Mouse (Mus musculus) G1E (cell line): ENCODE results near the gene Stpg3. TPM values are rescaled to one million over a fixed set of nuclear protein-coding genes. Genes with fewer than 3 reads are reported as not detected.

ENCODE experiments used
- ATAC-seq: 2 replicates; pipeline ENCODE4 v1.8.0; 2016; ENCODE audit warnings: mild to moderate bottlenecking; ENCODE audit not compliant: insufficient number of reproducible peaks, poor library complexity, low FRiP score, severe bottlenecking; ENCODE audit errors: extremely low read depth
- DNase-seq: peaks from one replicate; pipeline ENCODE4 v3.0.0; 2012; ENCODE audit warnings: low spot score
- H3K27me3 ChIP-seq: 2 replicates; pipeline ENCODE4 v1.6.1; 2012; ENCODE audit warnings: mild to moderate bottlenecking, low read length, inconsistent platforms; ENCODE audit not compliant: insufficient read depth
- H3K36me3 ChIP-seq: replicated peaks from 2 replicates; pipeline ENCODE3; 2012; ENCODE audit warnings: mild to moderate bottlenecking, inconsistent platforms
- H3K4me1 ChIP-seq: 2 replicates; pipeline ENCODE4 v1.6.1; 2012; ENCODE audit warnings: low read depth, low read length, inconsistent platforms, mixed read lengths; ENCODE audit not compliant: insufficient read depth
- H3K4me3 ChIP-seq: 2 replicates; pipeline ENCODE4 v1.5.1; 2012; ENCODE audit warnings: low read depth, mild to moderate bottlenecking, inconsistent platforms, low read length, moderate library complexity, mixed read lengths
- H3K9me3 ChIP-seq: replicated peaks from 2 replicates; pipeline ENCODE4 v1.6.1; 2012; ENCODE audit warnings: inconsistent platforms
- CTCF ChIP-seq: IDR thresholded peaks from 2 replicates; pipeline ENCODE4 v1.5.1; 2012; ENCODE audit warnings: low read depth, low read length, inconsistent platforms, mixed read lengths
- GATA1 ChIP-seq: IDR thresholded peaks from 2 replicates; pipeline ENCODE4 v1.6.1; 2012; ENCODE audit warnings: borderline replicate concordance, low read length, inconsistent platforms, mixed read lengths
- GATA2 ChIP-seq: IDR thresholded peaks from 2 replicates; pipeline ENCODE4 v1.6.1; 2012; ENCODE audit warnings: low read depth, low read length, inconsistent platforms, borderline replicate concordance
- POLR2AphosphoS5 ChIP-seq: IDR thresholded peaks from 2 replicates; pipeline ENCODE4 v1.6.1; 2012; ENCODE audit warnings: low read depth, low read length, inconsistent platforms; ENCODE audit not compliant: insufficient replicate concordance
- TAL1 ChIP-seq: conservative IDR thresholded peaks from 2 replicates; pipeline ENCODE4 v1.6.1; 2012; ENCODE audit warnings: low read depth, low read length, inconsistent platforms, mixed read lengths
- polyA plus RNA-seq: library from polyadenylated mRNA; stranded (reverse); fragments of >175 nt; gene quantifications from 2 replicates; pipeline ENCODE4 v1.2.3, GENCODE M21; 2012
- total RNA-seq, 2 experiments: library from RNA; stranded (forward) in 1 of 2; stranded (reverse) in 1 of 2; fragments of 200-1000 nt in 1 of 2; fragments of >200 nt in 1 of 2; fragmentation: Nextera tagmentation in 1 of 2; gene quantifications; 2 replicates each; pipeline ENCODE4 v1.2.3; 2014 to 2017

The Stpg3 gene
- total and polyA plus RNA-seq, 3 experiments: not detected

GRCm38 (mm10) chr2:25182664-25183063, 31.8 kb downstream of the Stpg3 start:
- peaks cover 23% of the 10 kb centered on the region for H3K4me1 ChIP-seq
- no peaks in the 10 kb centered on the region for H3K36me3 ChIP-seq
- TF ChIP-seq CTCF: no peak
- no peak for TF ChIP-seq POLR2AphosphoS5
- no peak for TF ChIP-seq TAL1
- no peak for TF ChIP-seq GATA1
- no peak for TF ChIP-seq GATA2
- H3K27me3 ChIP-seq: peaks cover 95% of the 10 kb centered on the region
- peaks cover 12% of the 10 kb centered on the region for H3K9me3 ChIP-seq
- no peak for DNase-seq
- no peak overlapping the region for H3K4me3 ChIP-seq
- ATAC-seq: no peak

GRCm38 (mm10) chr2:25181891-25182397, 32.5 kb downstream of the Stpg3 start:
- no peak overlapping the region for H3K4me3 ChIP-seq
- no peak for ATAC-seq

GRCm38 (mm10) chr2:25180973-25181890, 33.2 kb downstream of the Stpg3 start:
- Histone ChIP-seq H3K4me1 (peaks cover 19% of the 10 kb centered on the region), H3K9me3 (peaks cover 12% of the 10 kb centered on the region), H3K36me3 (no peaks in the 10 kb centered on the region), H3K27me3 (peaks cover 95% of the 10 kb centered on the region), H3K4me3 (peak overlapping the region; percentile 51)
- ATAC-seq: no peak
- TF ChIP-seq CTCF: no peak
- no peak for TF ChIP-seq GATA1
- no peak for TF ChIP-seq GATA2
- no peak for TF ChIP-seq TAL1
- TF ChIP-seq POLR2AphosphoS5: no peak
- no peak for DNase-seq

More at GRCm38 (mm10) chr2:25181891-25182397, 32.5 kb downstream of the Stpg3 start:
- Histone ChIP-seq H3K9me3 (peaks cover 12% of the 10 kb centered on the region), H3K4me1 (peaks cover 23% of the 10 kb centered on the region), H3K36me3 (no peaks in the 10 kb centered on the region), H3K27me3 (peaks cover 95% of the 10 kb centered on the region)
- no peak for DNase-seq
- TF ChIP-seq TAL1: no peak
- TF ChIP-seq POLR2AphosphoS5: no peak
- no peak for TF ChIP-seq GATA2
- no peak for TF ChIP-seq GATA1
- no peak for TF ChIP-seq CTCF

GRCm38 (mm10) chr2:25180478-25180903, 33.9 kb downstream of the Stpg3 start, which contains the start of gene Nrarp:
Gene Nrarp (plus strand): TSS chr2:25180758.
- no peak for ATAC-seq
- Histone ChIP-seq H3K4me1 (peaks cover 15% of the 10 kb centered on the region), H3K27me3 (peaks cover 95% of the 10 kb centered on the region), H3K4me3 (peak within 1 kb of the TSS; percentile 51), H3K36me3 (no peaks in the 10 kb centered on the region), H3K9me3 (peaks cover 12% of the 10 kb centered on the region)
- no peak for TF ChIP-seq TAL1
- no peak for TF ChIP-seq GATA1
- no peak for DNase-seq

- ATAC-seq (no peak), DNase-seq (no peak)
- Histone ChIP-seq H3K4me3 (no peak overlapping the region), H3K9me3 (peaks cover 12% of the 10 kb centered on the region), H3K27me3 (peaks cover 90% of the 10 kb centered on the region), H3K4me1 (peaks cover 19% of the 10 kb centered on the region), H3K36me3 (no peaks in the 10 kb centered on the region)
- TF ChIP-seq TAL1 (no peak), CTCF (no peak), GATA1 (no peak), POLR2AphosphoS5 (no peak), GATA2 (no peak)
Measured at GRCm38 (mm10) chr2:25179566-25180217, 34.7 kb downstream of the Stpg3 start.

- Histone ChIP-seq H3K4me1 (peaks cover 26% of the 10 kb centered on the region), H3K36me3 (no peaks in the 10 kb centered on the region), H3K4me3 (no peak overlapping the region), H3K9me3 (peaks cover 12% of the 10 kb centered on the region), H3K27me3 (peaks cover 86% of the 10 kb centered on the region)
- TF ChIP-seq GATA1: no peak
- no peak for TF ChIP-seq TAL1
- TF ChIP-seq POLR2AphosphoS5: no peak
- no peak for TF ChIP-seq GATA2
- no peak for TF ChIP-seq CTCF
- ATAC-seq (no peak), DNase-seq (no peak)
Measured at GRCm38 (mm10) chr2:25178285-25178972, 36.0 kb downstream of the Stpg3 start.
